Mouse (Mus musculus) cortical plate, adult 2 months (tissue): ENCODE measurements around the gene Stxbp6.

Experiments used
- CTCF ChIP-seq: fragments of 200-500 bp; IDR thresholded peaks from 2 replicates; pipeline ENCODE4 v1.5.1; 2011; ENCODE audit warnings: mild to moderate bottlenecking, control low read depth, low read length; ENCODE audit not compliant: insufficient read depth; ENCODE audit errors: extremely low read depth
- POLR2A ChIP-seq: fragments of 200-500 bp; IDR thresholded peaks from 2 replicates; pipeline ENCODE4 v1.6.1; 2011; ENCODE audit warnings: mild to moderate bottlenecking, low read length, control low read depth; ENCODE audit not compliant: insufficient read depth; ENCODE audit errors: extremely low read depth

GRCm38 (mm10) chr12:44804213-44804612, 270.3 kb downstream of the Stxbp6 start:
- TF ChIP-seq CTCF, result no peak
- no peak for TF ChIP-seq POLR2A
